10 mouse cellular contexts compared by ENCODE assay signal in genomic region chr11:19025976-19026520, GRCm38 (mm10). TPM values are rescaled to one million over a fixed set of nuclear protein-coding genes. Genes with fewer than 3 reads are reported as not detected.
DNase-seq lines count a peak whose midpoint lies in the region; ATAC-seq and TF ChIP-seq lines count a peak whose summit lies in the region.
"Had no signal": no experiment of that assay in that cellular context is flagged by ENCODE, and none has a peak within 500 bp of the region (broad histone marks: within the 10 kb centered on the region; RNA-seq: fewer than 3 reads in every experiment).

No protein-coding gene starts in this region.

- H3K36me3 ChIP-seq in forebrain, embryonic 12.5 days (replicated peaks), result no peaks in the 10 kb centered on the region
- H3K36me3 ChIP-seq in intestine, embryonic 16.5 days (ENCODE audit: control insufficient read depth, insufficient read depth, low read length), result no peaks in the 10 kb centered on the region
- H3K36me3 ChIP-seq in neural tube, embryonic 12.5 days, result no peaks in the 10 kb centered on the region

- no peak overlapping the region for H3K27ac ChIP-seq in left cerebral cortex, adult 2 months
- H3K27ac ChIP-seq in forebrain, embryonic 12.5 days, result no peak overlapping the region
- H3K27ac ChIP-seq in intestine, embryonic 16.5 days (ENCODE audit: low read length), result peak overlapping the region; percentile 68; the same call in 1 of the 2 replicates
- H3K27ac ChIP-seq in neural tube, embryonic 12.5 days, result peak overlapping the region; percentile 28; the same call in 1 of the 2 replicates
- H3K27ac ChIP-seq: macrophage had no signal

- intact Hi-C loops in left cerebral cortex, adult 2 months (cut with DNase I), result loop anchor here (2.0 to 10.0 kb wide), 5 partner anchors 646 to 1741 kb away; no protein-coding TSS in a partner anchor
- intact Hi-C loops in left cerebral cortex, postnatal 14 days (cut with DNase I), result loop anchor here (5.0 to 10.0 kb wide), 2 partner anchors 736 to 1571 kb away; no protein-coding TSS in a partner anchor

- H3K4me2 ChIP-seq in forebrain, embryonic 12.5 days, result peak overlapping the region; percentile 95
- H3K4me2 ChIP-seq in intestine, embryonic 16.5 days (ENCODE audit: low read depth, low read length), result peak overlapping the region; percentile 95
- H3K4me2 ChIP-seq in neural tube, embryonic 12.5 days (replicated peaks), result peak overlapping the region; percentile 91

- WGBS in forebrain, embryonic 12.5 days, result 3% methylated on average over 11 of the region's 11 CpGs
- 13% methylated on average over 11 of the region's 11 CpGs for WGBS in intestine, embryonic 16.5 days
- WGBS in neural tube, embryonic 12.5 days, result 3% methylated on average over 11 of the region's 11 CpGs

- no peak for DNase-seq in left cerebral cortex, adult 2 months (ENCODE audit: extremely low spot score in 1 of 2, low spot score in 2 of 2)
- DNase-seq in left cerebral cortex, postnatal 14 days (ENCODE audit: low spot score in 2 of 2), result no peak
- no peak for DNase-seq in spleen, postnatal 4 days (ENCODE audit: low spot score in 2 of 2)
- DNase-seq in layer of hippocampus, adult 9-10 months (ENCODE audit: low spot score), result no peak
- no peak for DNase-seq in spleen, postnatal 14 days (ENCODE audit: low spot score in 2 of 2)
- DNase-seq: thymus, adult 18-20 months had no signal

- peaks cover 52% of the 10 kb centered on the region for H3K27me3 ChIP-seq in forebrain, embryonic 12.5 days
- no peaks in the 10 kb centered on the region for H3K27me3 ChIP-seq in intestine, embryonic 16.5 days (replicated peaks; ENCODE audit: control insufficient read depth, insufficient read depth, low read length)
- no peaks in the 10 kb centered on the region for H3K27me3 ChIP-seq in neural tube, embryonic 12.5 days (replicated peaks)

- TF ChIP-seq CTCF in left cerebral cortex, adult 2 months (IDR thresholded peaks at IDR 0.05), result no peak

- H3K4me1 ChIP-seq in forebrain, embryonic 12.5 days, result peaks cover 25% of the 10 kb centered on the region
- peaks cover 11% of the 10 kb centered on the region; the same call in 1 of the 2 replicates for H3K4me1 ChIP-seq in intestine, embryonic 16.5 days (ENCODE audit: control insufficient read depth, insufficient read depth, low read length)
- H3K4me1 ChIP-seq in neural tube, embryonic 12.5 days, result peaks cover 36% of the 10 kb centered on the region

- H3K9me3 ChIP-seq in forebrain, embryonic 12.5 days, result no peaks in the 10 kb centered on the region
- H3K9me3 ChIP-seq in intestine, embryonic 16.5 days (ENCODE audit: control insufficient read depth, low read length), result no peaks in the 10 kb centered on the region
- no peaks in the 10 kb centered on the region for H3K9me3 ChIP-seq in neural tube, embryonic 12.5 days

- peak overlapping the region; percentile 61 for H3K9ac ChIP-seq in forebrain, embryonic 12.5 days
- H3K9ac ChIP-seq in intestine, embryonic 16.5 days (ENCODE audit: low read depth, low read length), result peak overlapping the region; percentile 81
- H3K9ac ChIP-seq in neural tube, embryonic 12.5 days, result peak overlapping the region; percentile 79

- no peak for ATAC-seq in forebrain, embryonic 12.5 days (ENCODE audit: low FRiP score)
- ATAC-seq in intestine, embryonic 16.5 days, result no peak
- no peak for ATAC-seq in neural tube, embryonic 12.5 days (ENCODE audit: low FRiP score, low read depth)

- H3K4me3 ChIP-seq in left cerebral cortex, adult 2 months, result peak overlapping the region; percentile 39; the same call in 1 of the 2 replicates
- H3K4me3 ChIP-seq in forebrain, embryonic 12.5 days (replicated peaks), result peak overlapping the region; percentile 45
- H3K4me3 ChIP-seq in intestine, embryonic 16.5 days (ENCODE audit: low read length), result peak overlapping the region; percentile 61
- H3K4me3 ChIP-seq in neural tube, embryonic 12.5 days, result peak overlapping the region; percentile 51

RNA-seq across cellular contexts. Expression of gene Meis1, which starts 7.3 kb away (rescaled TPM):
- total RNA-seq in left cerebral cortex, adult 2 months (2021), result 1 to 10 TPM; 4.8 to 4.9 TPM
- total RNA-seq in left cerebral cortex, postnatal 14 days (2021), result 1 to 10 TPM; 3.6 to 4.5 TPM
- 40.4 and 44.8 TPM in 2 replicates for polyA plus RNA-seq in forebrain, embryonic 12.5 days (2016; fragmentation: Nextera tagmentation; extraction: Ambion mirVana)
- polyA plus RNA-seq in intestine, embryonic 16.5 days (2015; fragmentation: Nextera tagmentation; extraction: Ambion mirVana), result 76.1 and 84.7 TPM in 2 replicates
- polyA plus RNA-seq in neural tube, embryonic 12.5 days (2016; fragmentation: Nextera tagmentation; extraction: Ambion mirVana), result 188 and 191 TPM in 2 replicates

Comparison
In these comparisons a context has a peak if more than half of its experiments do, and no peak if none do; other contexts are left out.
1. H3K27ac ChIP-seq: peak in intestine, embryonic 16.5 days (single experiment) and neural tube, embryonic 12.5 days (single experiment); none in left cerebral cortex, adult 2 months (single experiment) and forebrain, embryonic 12.5 days (single experiment).
2. Peak in every context shown above with its lines, with median percentiles within 50 percentile points of each other: H3K4me3 ChIP-seq, H3K4me2 ChIP-seq and H3K9ac ChIP-seq.